Mouse (Mus musculus): ENCODE data around the gene Ipo4. TPM values are rescaled to one million over a fixed set of nuclear protein-coding genes. Genes with fewer than 3 reads are reported as not detected.

Ipo4 gene
- polyA plus RNA-seq, 1 experiment from 2014 or later, result 123 TPM

- no peak overlapping the region for H3K27ac ChIP-seq (ENCODE audit: low read length)
- H3K27me3 ChIP-seq (ENCODE audit: control insufficient read depth, insufficient read depth, low read depth, low read length), result no peaks in the 10 kb centered on the region
- no peak for ATAC-seq
- H3K4me2 ChIP-seq (ENCODE audit: low read length), result no peak overlapping the region
- no peaks in the 10 kb centered on the region for H3K9me3 ChIP-seq (replicated peaks; ENCODE audit: control insufficient read depth, low read length, poor library complexity, severe bottlenecking)
- no peaks in the 10 kb centered on the region for H3K36me3 ChIP-seq (ENCODE audit: control insufficient read depth, insufficient read depth, low read length)
- no peak overlapping the region for H3K9ac ChIP-seq (ENCODE audit: low read depth, low read length)
- WGBS, result 85% methylated on average over 2 of the region's 2 CpGs
- no peaks in the 10 kb centered on the region for H3K4me1 ChIP-seq (ENCODE audit: control insufficient read depth, insufficient read depth, low read length)
- H3K4me3 ChIP-seq (ENCODE audit: low read depth, low read length), result no peak overlapping the region
Measured at GRCm38 (mm10) chr14:55616844-55617243, 18.9 kb downstream of the Ipo4 start.

GRCm38 (mm10) chr14:55615876-55616275 is 19.9 kb downstream of the Ipo4 start:
- no peak for ATAC-seq
- Histone ChIP-seq H3K27me3 (ENCODE audit: control insufficient read depth, insufficient read depth, low read depth, low read length) (no peaks in the 10 kb centered on the region), H3K4me3 (ENCODE audit: low read depth, low read length) (no peak overlapping the region), H3K9ac (ENCODE audit: low read depth, low read length) (no peak overlapping the region), H3K9me3 (replicated peaks; ENCODE audit: control insufficient read depth, low read length, poor library complexity, severe bottlenecking) (no peaks in the 10 kb centered on the region), H3K27ac (ENCODE audit: low read length) (no peak overlapping the region), H3K4me2 (ENCODE audit: low read length) (no peak overlapping the region), H3K36me3 (ENCODE audit: control insufficient read depth, insufficient read depth, low read length) (no peaks in the 10 kb centered on the region), H3K4me1 (ENCODE audit: control insufficient read depth, insufficient read depth, low read length) (no peaks in the 10 kb centered on the region)
- 51% methylated on average over 2 of the region's 2 CpGs for WGBS

GRCm38 (mm10) chr14:55614565-55615178 is 21.1 kb downstream of the Ipo4 start:
- no peak overlapping the region for H3K4me2 ChIP-seq (ENCODE audit: low read length)
- 83% methylated on average over 7 of the region's 7 CpGs for WGBS
- no peaks in the 10 kb centered on the region for H3K9me3 ChIP-seq (replicated peaks; ENCODE audit: control insufficient read depth, low read length, poor library complexity, severe bottlenecking)
- no peak for ATAC-seq
- no peak overlapping the region for H3K4me3 ChIP-seq (ENCODE audit: low read depth, low read length)
- H3K4me1 ChIP-seq (ENCODE audit: control insufficient read depth, insufficient read depth, low read length), result no peaks in the 10 kb centered on the region
- H3K27me3 ChIP-seq (ENCODE audit: control insufficient read depth, insufficient read depth, low read depth, low read length), result no peaks in the 10 kb centered on the region
- no peaks in the 10 kb centered on the region for H3K36me3 ChIP-seq (ENCODE audit: control insufficient read depth, insufficient read depth, low read length)
- H3K27ac ChIP-seq (ENCODE audit: low read length), result no peak overlapping the region
- H3K9ac ChIP-seq (ENCODE audit: low read depth, low read length), result no peak overlapping the region

GRCm38 (mm10) chr14:55613346-55613745 is 22.4 kb downstream of the Ipo4 start:
- ATAC-seq, result no peak
- Histone ChIP-seq H3K27ac (ENCODE audit: low read length) (no peak overlapping the region), H3K4me1 (ENCODE audit: control insufficient read depth, insufficient read depth, low read length) (no peaks in the 10 kb centered on the region), H3K36me3 (ENCODE audit: control insufficient read depth, insufficient read depth, low read length) (0 out of 2 replicates have a peak, but pooled peaks cover 5% of the 10 kb centered on the region), H3K9ac (ENCODE audit: low read depth, low read length) (no peak overlapping the region), H3K4me2 (ENCODE audit: low read length) (no peak overlapping the region), H3K4me3 (ENCODE audit: low read depth, low read length) (no peak overlapping the region), H3K9me3 (replicated peaks; ENCODE audit: control insufficient read depth, low read length, poor library complexity, severe bottlenecking) (no peaks in the 10 kb centered on the region), H3K27me3 (ENCODE audit: control insufficient read depth, insufficient read depth, low read depth, low read length) (no peaks in the 10 kb centered on the region)
- WGBS, result 63% methylated on average over 6 of the region's 6 CpGs

- 96% methylated on average over 6 of the region's 6 CpGs for WGBS
- Histone ChIP-seq H3K9ac (ENCODE audit: low read depth, low read length) (no peak overlapping the region), H3K27ac (ENCODE audit: low read length) (no peak overlapping the region), H3K36me3 (ENCODE audit: control insufficient read depth, insufficient read depth, low read length) (peaks cover 24% of the 10 kb centered on the region), H3K4me1 (ENCODE audit: control insufficient read depth, insufficient read depth, low read length) (peaks cover 7% of the 10 kb centered on the region; the same call in 1 of the 2 replicates), H3K9me3 (replicated peaks; ENCODE audit: control insufficient read depth, low read length, poor library complexity, severe bottlenecking) (no peaks in the 10 kb centered on the region), H3K4me3 (ENCODE audit: low read depth, low read length) (no peak overlapping the region), H3K4me2 (ENCODE audit: low read length) (no peak overlapping the region), H3K27me3 (ENCODE audit: control insufficient read depth, insufficient read depth, low read depth, low read length) (no peaks in the 10 kb centered on the region)
- no peak for ATAC-seq
Measured at GRCm38 (mm10) chr14:55608339-55608738, 27.4 kb downstream of the Ipo4 start.

GRCm38 (mm10) chr14:55605743-55606459 is 29.9 kb downstream of the Ipo4 start:
- peaks cover 38% of the 10 kb centered on the region for H3K36me3 ChIP-seq (ENCODE audit: control insufficient read depth, insufficient read depth, low read length)
- peaks cover 7% of the 10 kb centered on the region; the same call in 1 of the 2 replicates for H3K4me1 ChIP-seq (ENCODE audit: control insufficient read depth, insufficient read depth, low read length)
- H3K9me3 ChIP-seq (replicated peaks; ENCODE audit: control insufficient read depth, low read length, poor library complexity, severe bottlenecking), result no peaks in the 10 kb centered on the region
- ATAC-seq, result no peak
- no peak overlapping the region for H3K9ac ChIP-seq (ENCODE audit: low read depth, low read length)
- H3K27ac ChIP-seq (ENCODE audit: low read length), result no peak overlapping the region
- no peaks in the 10 kb centered on the region for H3K27me3 ChIP-seq (ENCODE audit: control insufficient read depth, insufficient read depth, low read depth, low read length)
- no peak overlapping the region for H3K4me2 ChIP-seq (ENCODE audit: low read length)
- H3K4me3 ChIP-seq (ENCODE audit: low read depth, low read length), result no peak overlapping the region
- WGBS, result 97% methylated on average over 16 of the region's 16 CpGs

- H3K4me3 ChIP-seq (ENCODE audit: low read depth, low read length), result no peak overlapping the region
- no peak overlapping the region for H3K27ac ChIP-seq (ENCODE audit: low read length)
- H3K27me3 ChIP-seq (ENCODE audit: control insufficient read depth, insufficient read depth, low read depth, low read length), result no peaks in the 10 kb centered on the region
- H3K9me3 ChIP-seq (replicated peaks; ENCODE audit: control insufficient read depth, low read length, poor library complexity, severe bottlenecking), result no peaks in the 10 kb centered on the region
- no peak for ATAC-seq
- H3K36me3 ChIP-seq (ENCODE audit: control insufficient read depth, insufficient read depth, low read length), result peaks cover 43% of the 10 kb centered on the region
- 94% methylated on average over 11 of the region's 11 CpGs for WGBS
- H3K4me1 ChIP-seq (ENCODE audit: control insufficient read depth, insufficient read depth, low read length), result peaks cover 7% of the 10 kb centered on the region; the same call in 1 of the 2 replicates
- no peak overlapping the region for H3K4me2 ChIP-seq (ENCODE audit: low read length)
- H3K9ac ChIP-seq (ENCODE audit: low read depth, low read length), result no peak overlapping the region
Measured at GRCm38 (mm10) chr14:55604823-55605222, 30.9 kb downstream of the Ipo4 start.

GRCm38 (mm10) chr14:55603633-55604576 is 31.9 kb downstream of the Ipo4 start:
- WGBS, result 23% methylated on average over 19 of the region's 19 CpGs
- H3K9ac ChIP-seq (ENCODE audit: low read depth, low read length), result peak overlapping the region; percentile 41; the same call in 1 of the 2 replicates
- H3K4me2 ChIP-seq (ENCODE audit: low read length), result peak overlapping the region; percentile 50
- no peaks in the 10 kb centered on the region for H3K27me3 ChIP-seq (ENCODE audit: control insufficient read depth, insufficient read depth, low read depth, low read length)
- peak overlapping the region; percentile 28; the same call in 1 of the 2 replicates for H3K27ac ChIP-seq (ENCODE audit: low read length)
- peaks cover 7% of the 10 kb centered on the region; the same call in 1 of the 2 replicates for H3K4me1 ChIP-seq (ENCODE audit: control insufficient read depth, insufficient read depth, low read length)
- H3K36me3 ChIP-seq (ENCODE audit: control insufficient read depth, insufficient read depth, low read length), result peaks cover 45% of the 10 kb centered on the region
- no peaks in the 10 kb centered on the region for H3K9me3 ChIP-seq (replicated peaks; ENCODE audit: control insufficient read depth, low read length, poor library complexity, severe bottlenecking)
- H3K4me3 ChIP-seq (ENCODE audit: low read depth, low read length), result peak overlapping the region; percentile 28
- ATAC-seq, result peak; percentile 88
